Mouse (Mus musculus) heart, embryonic 15.5 days (tissue): ENCODE measurements at regions not wholly inside any gene's neighbourhood (a gene's known extent, or its start where the extent isn't known, plus 50 kb on each side); places are given as distances from the start of the nearest gene placed in this dataset.

Source experiments
- ATAC-seq: fragments of 200-750 bp; cut with Nextera tagmentation; replicated peaks from 2 replicates; pipeline ENCODE4 v1.8.0; 2017; ENCODE audit warnings: low read depth, moderate TSS enrichment; ENCODE audit not compliant: insufficient number of reproducible peaks, insufficient read depth, low FRiP score
- H3K27ac ChIP-seq: fragments of 300-500 bp; sonication (generic); 2 replicates; pipeline ENCODE4 v1.5.1; 2015; ENCODE audit warnings: mild to moderate bottlenecking, inconsistent platforms
- H3K27me3 ChIP-seq: fragments of 300-500 bp; sonication (generic); 2 replicates; pipeline ENCODE4 v1.6.1; 2015; ENCODE audit warnings: inconsistent platforms
- H3K36me3 ChIP-seq: fragments of 300-500 bp; sonication (generic); 2 replicates; pipeline ENCODE4 v1.6.1; 2015; ENCODE audit warnings: mild to moderate bottlenecking, inconsistent platforms
- H3K4me1 ChIP-seq: fragments of 300-500 bp; sonication (generic); replicated peaks from 2 replicates; pipeline ENCODE4 v1.6.1; 2015; ENCODE audit warnings: inconsistent platforms
- H3K4me2 ChIP-seq: fragments of 300-500 bp; sonication (generic); 2 replicates; pipeline ENCODE4 v1.6.1; 2015; ENCODE audit warnings: inconsistent platforms, mild to moderate bottlenecking, moderate library complexity
- H3K4me3 ChIP-seq: fragments of 300-500 bp; sonication (generic); 2 replicates; pipeline ENCODE4 v1.5.1; 2015; ENCODE audit warnings: mild to moderate bottlenecking, inconsistent platforms
- H3K9ac ChIP-seq: fragments of 300-500 bp; sonication (generic); 2 replicates; pipeline ENCODE4 v1.6.1; 2015; ENCODE audit warnings: mild to moderate bottlenecking, inconsistent platforms
- H3K9me3 ChIP-seq: fragments of 300-500 bp; sonication (generic); replicated peaks from 2 replicates; pipeline ENCODE4 v1.6.1; 2016; ENCODE audit warnings: inconsistent platforms
- WGBS: fragments of 180-500 bp; shearing (Covaris S2); methylation state at CpG from one replicate; pipeline ENCODE4 v1.1.7; 2015; ENCODE audit warnings: mixed read lengths; 5-methylcytosine and 5-hydroxymethylcytosine counted together

DNA sequence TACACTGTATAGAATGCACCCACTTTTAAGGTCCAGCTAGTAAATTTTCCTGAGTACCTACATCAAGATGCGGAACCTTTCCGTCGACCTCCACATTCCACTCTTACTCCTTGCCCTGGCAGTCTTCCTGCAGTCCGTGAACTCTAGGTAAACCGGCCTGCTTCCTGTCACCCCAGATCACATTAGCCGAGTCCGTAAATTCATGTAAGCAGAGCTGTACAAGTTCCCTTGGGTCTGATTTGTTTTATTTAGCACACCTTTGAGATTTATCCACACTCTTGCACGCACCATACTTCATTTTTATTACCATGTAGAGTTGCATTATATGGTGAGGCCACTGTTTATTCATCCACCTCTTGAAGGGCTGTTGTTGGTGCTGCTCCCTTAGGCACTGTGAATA is 106.9 kb downstream of the Tmem170b start:
- H3K4me1 ChIP-seq = peaks cover 7% of the 10 kb centered on the region
- 63% methylated on average over 8 of the region's 8 CpGs for WGBS
- H3K4me2 ChIP-seq = no peak overlapping the region
- ATAC-seq = no peak
- no peaks in the 10 kb centered on the region for H3K9me3 ChIP-seq
- no peak overlapping the region for H3K27ac ChIP-seq
- no peak overlapping the region for H3K4me3 ChIP-seq
- H3K36me3 ChIP-seq = no peaks in the 10 kb centered on the region
- no peaks in the 10 kb centered on the region for H3K27me3 ChIP-seq
- no peak overlapping the region for H3K9ac ChIP-seq
